Mouse (Mus musculus): ENCODE data around the gene Gtf2h4. TPM values are rescaled to one million over a fixed set of nuclear protein-coding genes. Genes with fewer than 3 reads are reported as not detected.

The Gtf2h4 gene
- polyA plus RNA-seq, 1 experiment, result 40.6 TPM

DNA sequence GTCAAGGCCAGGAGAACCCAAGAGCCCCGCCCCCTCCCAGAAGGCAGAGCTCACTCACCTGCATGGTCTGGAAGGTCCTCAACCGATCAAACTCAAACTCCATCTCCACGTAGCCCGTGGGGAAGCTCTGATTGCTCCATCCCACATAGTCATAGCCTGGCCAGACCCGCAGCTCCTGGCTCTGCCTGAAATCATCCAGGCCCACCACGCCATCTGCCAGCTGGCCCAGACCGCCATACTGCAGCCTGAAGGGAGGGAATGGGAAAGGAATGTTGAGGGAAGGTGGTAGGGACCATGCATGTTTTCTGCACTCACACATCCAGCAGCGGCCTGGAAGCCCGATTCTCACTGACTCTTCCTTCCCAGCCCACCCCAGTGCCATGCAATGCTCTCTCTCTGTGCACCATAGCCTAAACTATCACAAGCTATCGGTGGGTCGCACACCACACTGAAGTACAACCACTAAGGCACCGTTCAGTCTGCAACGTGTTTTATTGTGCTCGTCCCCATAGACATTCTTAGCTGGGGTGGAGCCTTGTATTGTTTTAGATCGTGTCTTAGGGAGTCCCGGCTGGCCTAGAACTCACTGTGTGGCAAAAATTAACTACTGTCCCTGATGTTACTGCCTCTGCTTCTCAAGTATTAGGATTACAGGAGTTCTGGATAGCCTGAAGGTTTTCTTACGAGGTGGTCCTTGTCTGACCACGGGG is 16.6 kb upstream of the Gtf2h4 start:
- Histone ChIP-seq H3K79me3 (ENCODE audit: low read depth) (peaks cover 2% of the 10 kb centered on the region), H3K4me3 (ENCODE audit: insufficient read depth, poor library complexity, severe bottlenecking) (no peak overlapping the region), H3K79me2 (ENCODE audit: control insufficient read depth, insufficient read depth) (peaks cover 15% of the 10 kb centered on the region), H3K36me3 (ENCODE audit: control insufficient read depth, insufficient read depth) (peaks cover 56% of the 10 kb centered on the region), H3ac (ENCODE audit: control insufficient read depth, insufficient read length, low read depth) (no peak overlapping the region), H3K27me3 (ENCODE audit: control insufficient read depth, insufficient read depth, insufficient read length) (no peaks in the 10 kb centered on the region)
- no peak for TF ChIP-seq MYOG (IDR thresholded peaks at IDR 0.05; ENCODE audit: control insufficient read depth, extremely low read depth, insufficient read length)
- no peak for TF ChIP-seq MYOD1 (IDR thresholded peaks at IDR 0.05; ENCODE audit: control insufficient read depth, insufficient read length, low read depth)
- TF ChIP-seq CEBPB (IDR thresholded peaks at IDR 0.05; ENCODE audit: low read depth), result no peak
- TF ChIP-seq FOSL1 (IDR thresholded peaks at IDR 0.05; ENCODE audit: insufficient read depth, low read length, poor library complexity, severe bottlenecking), result no peak
- no peak for TF ChIP-seq USF1 (IDR thresholded peaks at IDR 0.05; ENCODE audit: low read depth)
- TF ChIP-seq MAX (IDR thresholded peaks at IDR 0.05), result no peak
- no peak for TF ChIP-seq CTCF (IDR thresholded peaks at IDR 0.05; ENCODE audit: control insufficient read depth, insufficient read depth, insufficient read length)

DNA sequence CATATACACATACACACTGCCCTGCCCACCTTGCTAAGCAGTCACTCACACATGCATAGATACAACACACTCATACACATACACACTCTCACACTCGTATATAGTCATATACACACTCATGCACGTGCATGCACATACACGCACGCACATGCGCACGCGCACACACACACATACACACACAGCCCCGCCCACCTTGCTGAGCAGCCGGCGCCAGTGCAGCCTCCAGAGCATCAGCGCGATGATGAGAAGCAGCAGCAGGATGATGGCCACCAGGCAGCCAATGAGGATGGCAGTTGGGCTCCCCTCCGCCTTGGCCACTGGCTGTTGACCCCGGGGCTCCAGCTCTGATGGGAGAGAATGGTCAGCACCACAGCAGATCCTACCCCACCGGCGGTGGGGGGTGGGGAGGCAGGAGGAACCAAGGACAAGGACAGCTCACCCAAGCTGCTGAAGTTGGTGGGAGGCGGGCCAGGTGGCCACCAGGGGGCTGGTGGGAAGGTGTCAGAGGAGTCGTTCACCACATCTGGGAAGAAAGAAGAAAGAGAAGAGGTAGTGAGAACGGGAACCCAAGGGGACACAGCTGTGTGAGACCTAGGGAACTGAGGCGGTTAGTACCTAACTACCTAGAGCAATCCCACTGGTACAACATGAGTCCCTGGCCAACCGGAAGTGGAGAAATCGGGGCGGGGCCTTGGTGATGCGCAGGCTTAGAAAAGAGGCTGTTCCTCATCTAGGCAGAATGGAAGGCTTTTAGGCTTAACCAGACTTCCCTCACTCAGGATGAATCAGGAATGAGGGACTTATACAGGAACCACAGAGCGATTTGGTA is 15.0 kb upstream of the Gtf2h4 start:
- Histone ChIP-seq H3K27me3 (ENCODE audit: control insufficient read depth, insufficient read depth, insufficient read length) (no peaks in the 10 kb centered on the region), H3K79me3 (ENCODE audit: low read depth) (no peaks in the 10 kb centered on the region), H3K79me2 (ENCODE audit: control insufficient read depth, insufficient read depth) (peaks cover under 1% of the 10 kb centered on the region), H3K36me3 (ENCODE audit: control insufficient read depth, insufficient read depth) (peaks cover 67% of the 10 kb centered on the region), H3K4me3 (ENCODE audit: insufficient read depth, poor library complexity, severe bottlenecking) (no peak overlapping the region), H3ac (ENCODE audit: control insufficient read depth, insufficient read length, low read depth) (no peak overlapping the region)
- TF ChIP-seq FOSL1 (IDR thresholded peaks at IDR 0.05; ENCODE audit: insufficient read depth, low read length, poor library complexity, severe bottlenecking), result no peak

DNA sequence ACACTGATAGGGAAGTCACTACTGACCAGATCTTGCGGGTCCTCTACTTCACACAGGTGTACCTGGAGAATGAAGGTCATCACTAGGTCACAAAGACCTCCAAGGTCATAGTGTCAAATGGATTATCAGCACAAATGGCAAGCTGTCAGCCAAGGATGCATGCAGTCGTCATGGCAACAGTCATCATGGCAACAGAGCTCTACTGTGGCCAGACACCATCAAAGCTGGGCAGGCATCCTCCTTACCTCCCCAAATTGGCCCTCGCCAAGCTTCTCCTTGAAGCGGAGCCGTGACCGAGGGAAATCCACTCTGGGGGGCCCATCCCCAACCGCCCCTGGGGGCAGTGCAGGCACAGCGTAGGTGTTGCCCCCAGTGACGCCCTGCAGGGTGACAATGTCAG is 11.5 kb upstream of the Gtf2h4 start:
- H3K36me3 ChIP-seq (ENCODE audit: control insufficient read depth, insufficient read depth), result peaks cover 60% of the 10 kb centered on the region
- no peak overlapping the region for H3ac ChIP-seq (ENCODE audit: control insufficient read depth, insufficient read length, low read depth)
- no peaks in the 10 kb centered on the region for H3K79me3 ChIP-seq (ENCODE audit: low read depth)
- TF ChIP-seq MYOG (IDR thresholded peaks at IDR 0.05; ENCODE audit: control insufficient read depth, extremely low read depth, insufficient read length) (no peak), CEBPB (IDR thresholded peaks at IDR 0.05; ENCODE audit: low read depth) (no peak), FOSL1 (IDR thresholded peaks at IDR 0.05; ENCODE audit: insufficient read depth, low read length, poor library complexity, severe bottlenecking) (no peak), MYOD1 (IDR thresholded peaks at IDR 0.05; ENCODE audit: control insufficient read depth, insufficient read length, low read depth) (no peak), USF1 (IDR thresholded peaks at IDR 0.05; ENCODE audit: low read depth) (no peak)
- H3K4me3 ChIP-seq (ENCODE audit: insufficient read depth, poor library complexity, severe bottlenecking), result no peak overlapping the region
- H3K27me3 ChIP-seq (ENCODE audit: control insufficient read depth, insufficient read depth, insufficient read length), result no peaks in the 10 kb centered on the region
- no peaks in the 10 kb centered on the region for H3K79me2 ChIP-seq (ENCODE audit: control insufficient read depth, insufficient read depth)

DNA sequence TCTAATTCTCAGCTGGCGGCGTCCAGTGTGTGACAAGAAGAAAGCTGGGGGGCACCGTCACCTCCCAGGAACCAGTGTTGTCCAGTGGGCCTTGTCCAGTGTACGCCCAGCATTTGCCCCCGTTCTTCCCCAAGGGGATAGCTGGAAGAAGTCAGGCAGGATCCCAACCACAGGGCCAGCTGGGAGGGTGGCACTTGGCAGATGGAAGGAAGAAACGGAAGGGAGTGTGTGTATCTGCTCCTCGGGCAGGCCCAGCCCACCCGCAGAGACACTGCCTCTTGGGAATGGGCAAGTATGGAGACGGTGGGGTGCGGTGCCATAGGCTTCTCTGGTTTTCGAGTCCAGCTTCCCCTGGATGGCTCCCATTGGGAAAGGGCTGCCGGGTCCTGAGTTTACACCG is 8.4 kb upstream of the Gtf2h4 start:
- Histone ChIP-seq H3K79me2 (ENCODE audit: control insufficient read depth, insufficient read depth) (no peaks in the 10 kb centered on the region), H3K36me3 (ENCODE audit: control insufficient read depth, insufficient read depth) (peaks cover 37% of the 10 kb centered on the region), H3ac (ENCODE audit: control insufficient read depth, insufficient read length, low read depth) (no peak overlapping the region), H3K79me3 (ENCODE audit: low read depth) (no peaks in the 10 kb centered on the region), H3K27me3 (ENCODE audit: control insufficient read depth, insufficient read depth, insufficient read length) (no peaks in the 10 kb centered on the region), H3K4me3 (ENCODE audit: insufficient read depth, poor library complexity, severe bottlenecking) (no peak overlapping the region)
- TF ChIP-seq MAX (IDR thresholded peaks at IDR 0.05) (no peak), USF1 (IDR thresholded peaks at IDR 0.05; ENCODE audit: low read depth) (no peak), CEBPB (IDR thresholded peaks at IDR 0.05; ENCODE audit: low read depth) (no peak), FOSL1 (IDR thresholded peaks at IDR 0.05; ENCODE audit: insufficient read depth, low read length, poor library complexity, severe bottlenecking) (no peak), CTCF (IDR thresholded peaks at IDR 0.05; ENCODE audit: control insufficient read depth, insufficient read depth, insufficient read length) (no peak), MYOD1 (IDR thresholded peaks at IDR 0.05; ENCODE audit: control insufficient read depth, insufficient read length, low read depth) (no peak), MYOG (IDR thresholded peaks at IDR 0.05; ENCODE audit: control insufficient read depth, extremely low read depth, insufficient read length) (no peak)

DNA sequence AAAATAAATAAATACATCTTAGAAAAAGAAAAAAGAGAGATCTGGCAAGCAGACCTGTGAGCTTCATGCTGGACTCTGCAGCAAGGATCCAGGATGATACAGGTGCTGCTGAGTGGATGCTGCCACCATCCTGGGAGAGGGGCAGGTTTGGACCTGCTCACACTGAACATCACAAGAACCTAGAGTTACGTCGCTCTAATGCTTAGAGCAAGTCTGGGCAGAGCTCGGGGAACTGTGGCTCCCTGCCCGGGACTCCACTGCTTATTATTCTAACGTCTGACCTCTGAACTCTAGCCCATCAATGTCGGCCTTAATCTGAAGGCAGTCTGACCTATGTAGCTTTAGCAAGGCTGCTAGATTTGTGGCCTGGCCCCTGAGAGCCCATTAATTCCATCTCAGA is 7.1 kb upstream of the Gtf2h4 start:
- TF ChIP-seq USF1 (IDR thresholded peaks at IDR 0.05; ENCODE audit: low read depth) (no peak), MYOG (IDR thresholded peaks at IDR 0.05; ENCODE audit: control insufficient read depth, extremely low read depth, insufficient read length) (no peak), CEBPB (IDR thresholded peaks at IDR 0.05; ENCODE audit: low read depth) (no peak), MAX (IDR thresholded peaks at IDR 0.05) (no peak), MYOD1 (IDR thresholded peaks at IDR 0.05; ENCODE audit: control insufficient read depth, insufficient read length, low read depth) (no peak), CTCF (IDR thresholded peaks at IDR 0.05; ENCODE audit: control insufficient read depth, insufficient read depth, insufficient read length) (no peak), FOSL1 (IDR thresholded peaks at IDR 0.05; ENCODE audit: insufficient read depth, low read length, poor library complexity, severe bottlenecking) (no peak)
- peaks cover 33% of the 10 kb centered on the region for H3K36me3 ChIP-seq (ENCODE audit: control insufficient read depth, insufficient read depth)
- no peaks in the 10 kb centered on the region for H3K79me3 ChIP-seq (ENCODE audit: low read depth)
- no peaks in the 10 kb centered on the region for H3K79me2 ChIP-seq (ENCODE audit: control insufficient read depth, insufficient read depth)
- H3K27me3 ChIP-seq (ENCODE audit: control insufficient read depth, insufficient read depth, insufficient read length), result no peaks in the 10 kb centered on the region
- no peak overlapping the region for H3ac ChIP-seq (ENCODE audit: control insufficient read depth, insufficient read length, low read depth)
- no peak overlapping the region for H3K4me3 ChIP-seq (ENCODE audit: insufficient read depth, poor library complexity, severe bottlenecking)

All from C2C12 (cell line).